Mouse (Mus musculus) forebrain, embryonic 13.5 days (tissue): ENCODE results near the gene Igflr1. TPM values are rescaled to one million over a fixed set of nuclear protein-coding genes. Genes with fewer than 3 reads are reported as not detected.

Experiments used
- ATAC-seq: fragments of 200-750 bp; cut with Nextera tagmentation; 2 replicates; pipeline ENCODE4 v1.8.0; 2017
- H3K27ac ChIP-seq: fragments of 300-500 bp; sonication (generic); 2 replicates; pipeline ENCODE4 v1.5.1; 2015; ENCODE audit warnings: inconsistent platforms, mild to moderate bottlenecking, moderate library complexity
- H3K27me3 ChIP-seq: fragments of 300-500 bp; sonication (generic); 2 replicates; pipeline ENCODE4 v1.6.1; 2015; ENCODE audit warnings: mild to moderate bottlenecking, inconsistent platforms
- H3K36me3 ChIP-seq: fragments of 300-500 bp; sonication (generic); 2 replicates; pipeline ENCODE4 v1.6.1; 2015; ENCODE audit warnings: mild to moderate bottlenecking, inconsistent platforms; ENCODE audit not compliant: poor library complexity, severe bottlenecking
- H3K4me1 ChIP-seq: fragments of 300-500 bp; sonication (generic); 2 replicates; pipeline ENCODE4 v1.6.1; 2015; ENCODE audit warnings: inconsistent platforms
- H3K4me2 ChIP-seq: fragments of 300-500 bp; sonication (generic); 2 replicates; pipeline ENCODE4 v1.6.1; 2015; ENCODE audit warnings: inconsistent platforms, mild to moderate bottlenecking, moderate library complexity
- H3K4me3 ChIP-seq: fragments of 300-500 bp; sonication (generic); 2 replicates; pipeline ENCODE4 v1.5.1; 2015; ENCODE audit warnings: mild to moderate bottlenecking, inconsistent platforms
- H3K9ac ChIP-seq: fragments of 300-500 bp; sonication (generic); 2 replicates; pipeline ENCODE4 v1.6.1; 2015; ENCODE audit warnings: mild to moderate bottlenecking, inconsistent platforms
- H3K9me3 ChIP-seq: fragments of 300-500 bp; sonication (generic); replicated peaks from 2 replicates; pipeline ENCODE4 v1.6.1; 2016; ENCODE audit warnings: inconsistent platforms
- WGBS: fragments of 180-500 bp; shearing (Covaris S2); methylation state at CpG from one replicate; pipeline ENCODE4 v1.1.7; 2015; 5-methylcytosine and 5-hydroxymethylcytosine counted together
- polyA plus RNA-seq: library from polyadenylated mRNA; unstranded; fragments of >200 nt; fragmentation: Nextera tagmentation; extraction: Ambion mirVana; gene quantifications from 2 replicates; pipeline ENCODE4 v1.2.1, GENCODE M21; 2015

Gene Igflr1
- polyA plus RNA-seq, 1 experiment from 2014 or later = 7.4 TPM

GRCm38 (mm10) chr7:30593579-30594509 is 28.6 kb downstream of the Igflr1 start:
- no peaks in the 10 kb centered on the region for H3K27me3 ChIP-seq
- H3K9me3 ChIP-seq = no peaks in the 10 kb centered on the region
- H3K4me3 ChIP-seq = no peak overlapping the region
- peaks cover 7% of the 10 kb centered on the region for H3K4me1 ChIP-seq
- no peak overlapping the region for H3K9ac ChIP-seq
- no peak for ATAC-seq
- no peaks in the 10 kb centered on the region for H3K36me3 ChIP-seq
- WGBS = 77% methylated on average over 10 of the region's 10 CpGs
- H3K4me2 ChIP-seq = no peak overlapping the region
- H3K27ac ChIP-seq = no peak overlapping the region

GRCm38 (mm10) chr7:30594510-30595024 is 29.3 kb downstream of the Igflr1 start:
- Histone ChIP-seq H3K36me3 (no peaks in the 10 kb centered on the region), H3K9ac (no peak overlapping the region), H3K4me3 (no peak overlapping the region), H3K9me3 (no peaks in the 10 kb centered on the region), H3K27me3 (no peaks in the 10 kb centered on the region), H3K4me1 (peaks cover 9% of the 10 kb centered on the region), H3K4me2 (no peak overlapping the region), H3K27ac (no peak overlapping the region)
- 84% methylated on average over 3 of the region's 4 CpGs for WGBS
- ATAC-seq = no peak

GRCm38 (mm10) chr7:30596093-30596492 is 30.9 kb downstream of the Igflr1 start:
- Histone ChIP-seq H3K27ac (no peak overlapping the region), H3K27me3 (no peaks in the 10 kb centered on the region), H3K4me1 (peaks cover 13% of the 10 kb centered on the region), H3K36me3 (no peaks in the 10 kb centered on the region), H3K9ac (no peak overlapping the region), H3K4me2 (no peak overlapping the region), H3K4me3 (no peak overlapping the region), H3K9me3 (no peaks in the 10 kb centered on the region)
- ATAC-seq = no peak
- 81% methylated on average over 5 of the region's 5 CpGs for WGBS

GRCm38 (mm10) chr7:30596811-30597210 is 31.6 kb downstream of the Igflr1 start:
- 53% methylated on average over 5 of the region's 5 CpGs for WGBS

GRCm38 (mm10) chr7:30598786-30599185 is 33.6 kb downstream of the Igflr1 start, which contains the start of gene Zbtb32:
Gene Zbtb32, minus strand, starts transcription at chr7:30598909.
- Histone ChIP-seq H3K4me3 (peak within 1 kb of the TSS; percentile 4; the same call in 1 of the 2 replicates), H3K27ac (no peak within 1 kb of the TSS; the same call in 1 of the 2 replicates), H3K36me3 (no peaks in the 10 kb centered on the region), H3K9me3 (no peaks in the 10 kb centered on the region), H3K4me2 (peak within 1 kb of the TSS; percentile 40), H3K27me3 (no peaks in the 10 kb centered on the region), H3K9ac (no peak within 1 kb of the TSS), H3K4me1 (peaks cover 13% of the 10 kb centered on the region)
- WGBS = 98% methylated on average over 12 of the region's 12 CpGs
- no peak for ATAC-seq

More at GRCm38 (mm10) chr7:30596811-30597210, 31.6 kb downstream of the Igflr1 start:
- no peaks in the 10 kb centered on the region for H3K36me3 ChIP-seq
- no peaks in the 10 kb centered on the region for H3K27me3 ChIP-seq
- H3K4me1 ChIP-seq = peaks cover 13% of the 10 kb centered on the region
- no peak overlapping the region for H3K27ac ChIP-seq
- ATAC-seq = no peak
- no peak overlapping the region for H3K4me3 ChIP-seq
- H3K9ac ChIP-seq = no peak overlapping the region
- H3K4me2 ChIP-seq = no peak overlapping the region
- no peaks in the 10 kb centered on the region for H3K9me3 ChIP-seq

- Histone ChIP-seq H3K27me3 (no peaks in the 10 kb centered on the region), H3K9me3 (no peaks in the 10 kb centered on the region), H3K4me2 (peak overlapping the region; percentile 40), H3K27ac (no peak overlapping the region; the same call in 1 of the 2 replicates), H3K4me1 (peaks cover 13% of the 10 kb centered on the region), H3K4me3 (peak overlapping the region; percentile 4; the same call in 1 of the 2 replicates), H3K36me3 (no peaks in the 10 kb centered on the region), H3K9ac (0 out of 2 replicates have a peak overlapping the region, but pooled peaks have one; percentile 27)
- 0% methylated on average over 16 of the region's 16 CpGs for WGBS
- peak; percentile 99 for ATAC-seq
Measured at GRCm38 (mm10) chr7:30599933-30600353, 34.7 kb downstream of the Igflr1 start.

- Histone ChIP-seq H3K9me3 (no peaks in the 10 kb centered on the region), H3K9ac (peak overlapping the region; percentile 27), H3K27me3 (no peaks in the 10 kb centered on the region), H3K27ac (no peak overlapping the region), H3K36me3 (no peaks in the 10 kb centered on the region), H3K4me1 (peaks cover 13% of the 10 kb centered on the region), H3K4me2 (peak overlapping the region; percentile 40), H3K4me3 (no peak overlapping the region)
- WGBS = 73% methylated on average over 7 of the region's 7 CpGs
- ATAC-seq = no peak
Measured at GRCm38 (mm10) chr7:30600651-30601050, 35.4 kb downstream of the Igflr1 start.

- no peak overlapping the region for H3K27ac ChIP-seq
- no peak overlapping the region for H3K4me3 ChIP-seq
- no peaks in the 10 kb centered on the region for H3K36me3 ChIP-seq
- no peaks in the 10 kb centered on the region for H3K9me3 ChIP-seq
- H3K9ac ChIP-seq = no peak overlapping the region
- no peaks in the 10 kb centered on the region for H3K27me3 ChIP-seq
- ATAC-seq = no peak
- H3K4me1 ChIP-seq = peaks cover 13% of the 10 kb centered on the region
- no peak overlapping the region for H3K4me2 ChIP-seq
- WGBS = 60% methylated on average over 3 of the region's 3 CpGs
Measured at GRCm38 (mm10) chr7:30602583-30602982, 37.4 kb downstream of the Igflr1 start.

GRCm38 (mm10) chr7:30604424-30604823 is 39.2 kb downstream of the Igflr1 start:
- Histone ChIP-seq H3K9ac (no peak overlapping the region), H3K4me2 (no peak overlapping the region), H3K27me3 (no peaks in the 10 kb centered on the region), H3K36me3 (no peaks in the 10 kb centered on the region), H3K27ac (no peak overlapping the region), H3K9me3 (no peaks in the 10 kb centered on the region), H3K4me3 (no peak overlapping the region), H3K4me1 (peaks cover 12% of the 10 kb centered on the region)
- WGBS = 66% methylated on average over 8 of the region's 8 CpGs
- ATAC-seq = no peak

- H3K27me3 ChIP-seq = no peaks in the 10 kb centered on the region
- H3K4me3 ChIP-seq = no peak overlapping the region
- no peak overlapping the region for H3K9ac ChIP-seq
- H3K9me3 ChIP-seq = no peaks in the 10 kb centered on the region
- H3K36me3 ChIP-seq = no peaks in the 10 kb centered on the region
- H3K4me1 ChIP-seq = peaks cover 8% of the 10 kb centered on the region
- no peak overlapping the region for H3K4me2 ChIP-seq
- WGBS = 90% methylated on average over 8 of the region's 8 CpGs
- no peak for ATAC-seq
- no peak overlapping the region for H3K27ac ChIP-seq
Measured at GRCm38 (mm10) chr7:30604944-30605343, 39.7 kb downstream of the Igflr1 start.

- no peaks in the 10 kb centered on the region for H3K4me1 ChIP-seq
- H3K36me3 ChIP-seq = no peaks in the 10 kb centered on the region
- 32% methylated on average over 8 of the region's 8 CpGs for WGBS
- no peak overlapping the region for H3K27ac ChIP-seq
- H3K9ac ChIP-seq = no peak overlapping the region
- no peaks in the 10 kb centered on the region for H3K27me3 ChIP-seq
- no peak overlapping the region for H3K4me3 ChIP-seq
- 0 out of 2 replicates have a peak, but pooled peaks have one; percentile 41 for ATAC-seq
- no peaks in the 10 kb centered on the region for H3K9me3 ChIP-seq
- no peak overlapping the region for H3K4me2 ChIP-seq
Measured at GRCm38 (mm10) chr7:30607706-30608309, 42.6 kb downstream of the Igflr1 start.

- WGBS = 44% methylated on average over 16 of the region's 16 CpGs
Measured at GRCm38 (mm10) chr7:30608476-30608875, 43.2 kb downstream of the Igflr1 start.

More at GRCm38 (mm10) chr7:30608476-30608875, 43.2 kb downstream of the Igflr1 start:
- Histone ChIP-seq H3K27ac (no peak overlapping the region), H3K27me3 (no peaks in the 10 kb centered on the region), H3K4me3 (no peak overlapping the region), H3K4me1 (no peaks in the 10 kb centered on the region), H3K36me3 (no peaks in the 10 kb centered on the region), H3K9me3 (no peaks in the 10 kb centered on the region), H3K9ac (no peak overlapping the region), H3K4me2 (no peak overlapping the region)
- ATAC-seq = no peak
